Mouse (Mus musculus) embryonic facial prominence, embryonic 11.5 days (tissue): ENCODE measurements around the gene Hebp2. TPM values are rescaled to one million over a fixed set of nuclear protein-coding genes. Genes with fewer than 3 reads are reported as not detected.
A peak's percentile ranks its signal among the peaks of the same experiment; 100 is the strongest.

ENCODE experiments used
- ATAC-seq: fragments of 200-750 bp; cut with Nextera tagmentation; replicated peaks from 2 replicates; pipeline ENCODE4 v1.8.0; 2017; ENCODE audit warnings: low read depth; ENCODE audit not compliant: insufficient number of reproducible peaks, low FRiP score, low TSS enrichment
- DNase-seq: peaks from one replicate; pipeline ENCODE4 v3.0.0-alpha.2; 2015; ENCODE audit warnings: low spot score
- H3K27ac ChIP-seq: fragments of 300-500 bp; sonication (generic); replicated peaks from 2 replicates; pipeline ENCODE4 v1.5.1; 2014; ENCODE audit warnings: mild to moderate bottlenecking, low read depth, low read length, control low read depth
- H3K27me3 ChIP-seq: fragments of 300-500 bp; sonication (generic); 2 replicates; pipeline ENCODE4 v1.6.1; 2014; ENCODE audit warnings: mild to moderate bottlenecking, low read length, moderate library complexity, mixed read lengths; ENCODE audit not compliant: control insufficient read depth, insufficient read depth
- H3K36me3 ChIP-seq: fragments of 300-500 bp; sonication (generic); replicated peaks from 2 replicates; pipeline ENCODE4 v1.6.1; 2014; ENCODE audit warnings: low read depth, mild to moderate bottlenecking, low read length, moderate library complexity, mixed read lengths; ENCODE audit not compliant: control insufficient read depth, insufficient read depth
- H3K4me1 ChIP-seq: fragments of 300-500 bp; sonication (generic); 2 replicates; pipeline ENCODE4 v1.6.1; 2014; ENCODE audit warnings: low read length, mixed read lengths; ENCODE audit not compliant: control insufficient read depth, insufficient read depth
- H3K4me2 ChIP-seq: fragments of 300-500 bp; sonication (generic); 2 replicates; pipeline ENCODE4 v1.6.1; 2014; ENCODE audit warnings: low read depth, mild to moderate bottlenecking, control low read depth, low read length, moderate library complexity
- H3K4me3 ChIP-seq: fragments of 300-500 bp; sonication (generic); 2 replicates; pipeline ENCODE4 v1.5.1; 2014; ENCODE audit warnings: low read depth, low read length, control low read depth
- H3K9ac ChIP-seq: fragments of 300-500 bp; sonication (generic); replicated peaks from 2 replicates; pipeline ENCODE4 v1.6.1; 2014; ENCODE audit warnings: mild to moderate bottlenecking, control low read depth, low read length
- H3K9me3 ChIP-seq: fragments of 300-500 bp; sonication (generic); replicated peaks from 2 replicates; pipeline ENCODE4 v1.6.1; 2016; ENCODE audit warnings: mild to moderate bottlenecking, low read length, inconsistent platforms, mixed read lengths; ENCODE audit not compliant: control insufficient read depth
- WGBS: fragments of 180-500 bp; shearing (Covaris S2); extraction: QIAGEN DNeasy Blood & Tissue Kit; methylation state at CpG from one replicate; pipeline ENCODE4 v1.1.7; 2014; 5-methylcytosine and 5-hydroxymethylcytosine counted together
- polyA plus RNA-seq: library from polyadenylated mRNA; unstranded; fragments of >200 nt; fragmentation: Nextera tagmentation; extraction: Ambion mirVana; gene quantifications from 2 replicates; pipeline ENCODE4 v1.2.1, GENCODE M21; 2014

The Hebp2 gene
- polyA plus RNA-seq, 1 experiment from 2014 or later = 18.2 TPM

DNA sequence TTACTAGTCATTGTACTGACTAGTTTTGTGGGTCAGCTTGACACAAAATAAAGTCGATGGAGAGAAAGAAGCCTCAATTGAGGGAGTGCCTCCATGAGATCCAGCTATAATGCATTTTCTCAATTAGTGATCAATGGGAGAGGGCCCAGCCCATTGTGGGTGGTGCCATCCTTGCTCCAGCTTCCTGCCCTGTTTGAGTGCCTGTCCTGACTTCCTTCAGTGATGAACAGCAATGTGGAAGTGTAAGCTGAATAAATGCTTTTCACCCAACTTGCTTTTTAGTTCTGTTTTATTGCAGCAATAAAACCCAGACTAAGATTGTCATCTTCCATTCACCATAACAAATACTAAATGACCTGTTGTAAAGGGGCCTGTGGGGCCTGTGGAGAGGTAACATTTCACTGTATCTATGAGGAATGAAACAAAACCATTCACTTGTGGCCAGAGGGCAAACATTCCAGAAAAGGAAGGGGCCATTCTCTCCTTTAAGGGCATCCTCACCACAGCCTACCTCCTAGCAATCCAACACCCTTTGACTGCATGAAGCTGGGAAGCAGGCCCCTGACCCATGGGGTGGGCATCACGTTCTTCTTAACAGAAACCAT is 37.9 kb downstream of the Hebp2 start:
- no peak for DNase-seq
- no peak for ATAC-seq
- 69% methylated on average over 2 of the region's 2 CpGs for WGBS
- Histone ChIP-seq H3K9ac (no peak overlapping the region), H3K27ac (no peak overlapping the region), H3K27me3 (no peaks in the 10 kb centered on the region), H3K4me2 (no peak overlapping the region), H3K4me1 (no peaks in the 10 kb centered on the region), H3K9me3 (no peaks in the 10 kb centered on the region), H3K4me3 (no peak overlapping the region), H3K36me3 (no peaks in the 10 kb centered on the region)

- Histone ChIP-seq H3K4me3 (no peak overlapping the region), H3K4me2 (no peak overlapping the region), H3K9ac (no peak overlapping the region), H3K9me3 (no peaks in the 10 kb centered on the region), H3K27me3 (no peaks in the 10 kb centered on the region), H3K4me1 (no peaks in the 10 kb centered on the region), H3K27ac (no peak overlapping the region), H3K36me3 (no peaks in the 10 kb centered on the region)
- WGBS = 53% methylated on average over 6 of the region's 6 CpGs
- ATAC-seq (no peak), DNase-seq (no peak)
Measured at GRCm38 (mm10) chr10:18506501-18506946, 39.4 kb downstream of the Hebp2 start.

DNA sequence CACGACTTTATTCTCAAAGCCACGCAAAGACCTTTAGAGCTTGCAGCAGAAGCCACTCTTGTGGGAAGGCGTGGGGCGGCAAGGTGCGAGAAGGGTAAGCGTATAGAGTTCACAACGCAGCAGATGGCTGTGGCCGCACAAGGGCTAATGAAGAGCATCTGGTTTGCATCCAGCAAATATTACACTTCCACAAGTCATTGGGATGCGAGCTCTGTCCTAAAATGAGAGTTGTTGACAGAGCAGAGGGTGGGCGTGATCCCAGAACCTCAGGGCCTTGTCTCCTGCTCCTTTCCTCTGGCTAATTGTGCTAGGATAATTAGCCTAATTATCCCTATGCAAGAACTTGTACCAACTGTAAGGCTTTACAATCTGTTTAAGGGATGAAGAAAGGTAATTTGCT is 40.2 kb downstream of the Hebp2 start:
- Histone ChIP-seq H3K27ac (no peak overlapping the region), H3K36me3 (no peaks in the 10 kb centered on the region), H3K4me1 (no peaks in the 10 kb centered on the region), H3K4me2 (no peak overlapping the region), H3K27me3 (no peaks in the 10 kb centered on the region), H3K4me3 (no peak overlapping the region), H3K9ac (no peak overlapping the region), H3K9me3 (no peaks in the 10 kb centered on the region)
- ATAC-seq (no peak), DNase-seq (peak; percentile 39)
- 51% methylated on average over 10 of the region's 10 CpGs for WGBS

- H3K36me3 ChIP-seq = no peaks in the 10 kb centered on the region; the same call in 1 of the 2 replicates
- DNase-seq (no peak), ATAC-seq (no peak)
- H3K9me3 ChIP-seq = no peaks in the 10 kb centered on the region
- H3K27ac ChIP-seq = no peak overlapping the region
- H3K4me1 ChIP-seq = no peaks in the 10 kb centered on the region
- H3K9ac ChIP-seq = no peak overlapping the region
- H3K27me3 ChIP-seq = no peaks in the 10 kb centered on the region
- H3K4me2 ChIP-seq = no peak overlapping the region
- 76% methylated on average over 3 of the region's 3 CpGs for WGBS
- no peak overlapping the region for H3K4me3 ChIP-seq
Measured at GRCm38 (mm10) chr10:18501997-18502396, 43.9 kb downstream of the Hebp2 start.

GRCm38 (mm10) chr10:18497066-18497465 is 48.8 kb downstream of the Hebp2 start:
- Histone ChIP-seq H3K9me3 (no peaks in the 10 kb centered on the region), H3K4me1 (no peaks in the 10 kb centered on the region), H3K4me3 (no peak overlapping the region), H3K27me3 (no peaks in the 10 kb centered on the region), H3K4me2 (no peak overlapping the region), H3K27ac (no peak overlapping the region), H3K36me3 (no peaks in the 10 kb centered on the region; the same call in 1 of the 2 replicates), H3K9ac (no peak overlapping the region)
- DNase-seq (no peak), ATAC-seq (no peak)
- 88% methylated on average over 7 of the region's 7 CpGs for WGBS

DNA sequence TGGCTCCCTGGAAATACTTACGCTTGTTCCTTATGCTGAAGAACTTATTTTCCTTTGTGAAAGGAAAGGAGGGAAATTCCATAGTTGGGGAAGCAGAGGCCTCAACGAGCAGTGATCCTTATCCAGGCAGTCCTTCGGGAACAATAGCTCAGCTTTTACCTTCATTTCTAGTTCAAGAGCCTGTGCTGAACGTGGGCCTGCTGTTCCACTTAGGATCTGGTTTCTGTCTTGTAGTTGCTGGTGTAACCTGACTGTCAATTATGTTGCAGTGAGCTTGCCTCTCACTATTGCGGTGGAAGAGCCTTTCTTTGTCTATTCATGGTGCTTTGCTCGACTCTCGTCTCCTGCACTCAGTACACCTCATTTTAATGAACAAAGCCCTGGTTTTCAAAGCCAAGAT is 51.6 kb downstream of the Hebp2 start:
- no peaks in the 10 kb centered on the region for H3K4me1 ChIP-seq
- 49% methylated on average over 7 of the region's 7 CpGs for WGBS
- no peak overlapping the region for H3K4me3 ChIP-seq
- no peaks in the 10 kb centered on the region; the same call in 1 of the 2 replicates for H3K36me3 ChIP-seq
- no peaks in the 10 kb centered on the region for H3K27me3 ChIP-seq
- DNase-seq (peak; percentile 21), ATAC-seq (no peak)
- no peaks in the 10 kb centered on the region for H3K9me3 ChIP-seq
- no peak overlapping the region for H3K4me2 ChIP-seq
- H3K9ac ChIP-seq = no peak overlapping the region
- no peak overlapping the region for H3K27ac ChIP-seq

GRCm38 (mm10) chr10:18493010-18493894 is 52.6 kb downstream of the Hebp2 start:
- Histone ChIP-seq H3K27me3 (no peaks in the 10 kb centered on the region), H3K4me3 (no peak overlapping the region), H3K4me2 (no peak overlapping the region), H3K4me1 (no peaks in the 10 kb centered on the region), H3K36me3 (no peaks in the 10 kb centered on the region), H3K9me3 (no peaks in the 10 kb centered on the region), H3K9ac (no peak overlapping the region), H3K27ac (no peak overlapping the region)
- DNase-seq (no peak), ATAC-seq (no peak)
- WGBS = 89% methylated on average over 11 of the region's 11 CpGs

- Histone ChIP-seq H3K4me1 (no peaks in the 10 kb centered on the region), H3K27ac (no peak overlapping the region), H3K4me3 (no peak overlapping the region), H3K9me3 (no peaks in the 10 kb centered on the region), H3K36me3 (no peaks in the 10 kb centered on the region), H3K9ac (no peak overlapping the region), H3K4me2 (no peak overlapping the region), H3K27me3 (no peaks in the 10 kb centered on the region)
- 78% methylated on average over 4 of the region's 4 CpGs for WGBS
- DNase-seq (no peak), ATAC-seq (no peak)
Measured at GRCm38 (mm10) chr10:18491952-18492351, 53.9 kb downstream of the Hebp2 start.
